Mouse (Mus musculus) forebrain, postnatal 0 days (tissue): Measurements from ENCODE around the gene Cfap43. TPM values are rescaled to one million over a fixed set of nuclear protein-coding genes. Genes with fewer than 3 reads are reported as not detected.

Source experiments
- ATAC-seq: fragments of 200-750 bp; cut with Nextera tagmentation; 2 replicates; pipeline ENCODE4 v1.8.0; 2017; ENCODE audit warnings: mild to moderate bottlenecking, moderate library complexity
- DNase-seq: peaks from one replicate; pipeline ENCODE4 v3.0.0-alpha.2; 2015
- H3K27ac ChIP-seq: fragments of 300-500 bp; sonication (generic); 2 replicates; pipeline ENCODE4 v1.5.1; 2014; ENCODE audit warnings: low read depth, mild to moderate bottlenecking, antibody characterized with exemption, low read length, moderate library complexity, mixed read lengths
- H3K27me3 ChIP-seq: fragments of 300-500 bp; sonication (generic); 2 replicates; pipeline ENCODE4 v1.6.1; 2014; ENCODE audit warnings: mild to moderate bottlenecking, low read length, mixed read lengths; ENCODE audit not compliant: insufficient read depth
- H3K36me3 ChIP-seq: fragments of 300-500 bp; sonication (generic); 2 replicates; pipeline ENCODE4 v1.6.1; 2014; ENCODE audit warnings: mild to moderate bottlenecking, moderate library complexity; ENCODE audit not compliant: insufficient read depth
- H3K4me1 ChIP-seq: fragments of 300-500 bp; sonication (generic); 2 replicates; pipeline ENCODE4 v1.6.1; 2014; ENCODE audit warnings: antibody characterized with exemption; ENCODE audit not compliant: insufficient read depth
- H3K4me2 ChIP-seq: fragments of 300-500 bp; sonication (generic); 2 replicates; pipeline ENCODE4 v1.6.1; 2014; ENCODE audit warnings: low read depth, mild to moderate bottlenecking, moderate library complexity
- H3K4me3 ChIP-seq: fragments of 300-500 bp; sonication (generic); 2 replicates; pipeline ENCODE4 v1.5.1; 2014; ENCODE audit warnings: low read depth, low read length, mixed read lengths
- H3K9ac ChIP-seq: fragments of 300-500 bp; sonication (generic); 2 replicates; pipeline ENCODE4 v1.6.1; 2014; ENCODE audit warnings: mild to moderate bottlenecking
- H3K9me3 ChIP-seq: fragments of 300-500 bp; sonication (generic); 2 replicates; pipeline ENCODE4 v1.6.1; 2016; ENCODE audit warnings: low read length
- CTCF ChIP-seq: sonication (generic); IDR thresholded peaks from 2 replicates; pipeline ENCODE4 v1.5.1; 2016; ENCODE audit warnings: antibody characterized with exemption, control low read depth, low read depth
- WGBS: fragments of 180-500 bp; shearing (Covaris S2); extraction: QIAGEN DNeasy Blood & Tissue Kit; methylation state at CpG from one replicate; pipeline ENCODE4 v1.1.7; 2014; 5-methylcytosine and 5-hydroxymethylcytosine counted together
- polyA plus RNA-seq: library from polyadenylated mRNA; unstranded; fragments of >200 nt; fragmentation: Nextera tagmentation; extraction: Ambion mirVana; gene quantifications from 2 replicates; pipeline ENCODE4 v1.2.1, GENCODE M21; 2015
- total RNA-seq: library from RNA; depleted of rRNA; stranded (reverse); fragments of >200 nt; gene quantifications from 2 replicates; pipeline ENCODE4 v1.2.3, GENCODE M21; 2014

The Cfap43 gene
- total and polyA plus RNA-seq, 2 experiments from 2014 or later, result 1.8 to 2.3 TPM

- H3K9me3 ChIP-seq, result no peaks in the 10 kb centered on the region
- H3K36me3 ChIP-seq, result no peaks in the 10 kb centered on the region
- WGBS, result 44% methylated on average over 7 of the region's 7 CpGs
- H3K27me3 ChIP-seq, result no peaks in the 10 kb centered on the region
- peak; percentile 85 for TF ChIP-seq CTCF
- H3K4me2 ChIP-seq, result no peak overlapping the region
- ATAC-seq (peak; percentile 81), DNase-seq (peak; percentile 69)
- no peaks in the 10 kb centered on the region for H3K4me1 ChIP-seq
- H3K9ac ChIP-seq, result no peak overlapping the region
- H3K4me3 ChIP-seq, result no peak overlapping the region
- no peak overlapping the region for H3K27ac ChIP-seq
Observed at GRCm38 (mm10) chr19:47931982-47932638, 13.0 kb upstream of the Cfap43 start.

- Histone ChIP-seq H3K9me3 (no peaks in the 10 kb centered on the region), H3K27me3 (no peaks in the 10 kb centered on the region), H3K4me2 (no peak overlapping the region), H3K36me3 (no peaks in the 10 kb centered on the region), H3K9ac (no peak overlapping the region), H3K4me1 (no peaks in the 10 kb centered on the region), H3K4me3 (no peak overlapping the region), H3K27ac (no peak overlapping the region)
- 93% methylated on average over 4 of the region's 4 CpGs for WGBS
- no peak for DNase-seq
- ATAC-seq, result no peak
- TF ChIP-seq CTCF, result no peak
Observed at GRCm38 (mm10) chr19:47929043-47929442, 10.0 kb upstream of the Cfap43 start.

- H3K36me3 ChIP-seq, result no peaks in the 10 kb centered on the region
- no peak overlapping the region for H3K27ac ChIP-seq
- WGBS, result 93% methylated on average over 2 of the region's 2 CpGs
- no peak for TF ChIP-seq CTCF
- ATAC-seq (no peak), DNase-seq (no peak)
- H3K27me3 ChIP-seq, result no peaks in the 10 kb centered on the region
- H3K4me1 ChIP-seq, result no peaks in the 10 kb centered on the region
- no peaks in the 10 kb centered on the region for H3K9me3 ChIP-seq
- H3K9ac ChIP-seq, result no peak overlapping the region
- no peak overlapping the region for H3K4me2 ChIP-seq
- no peak overlapping the region for H3K4me3 ChIP-seq
Observed at GRCm38 (mm10) chr19:47927032-47927431, 7.9 kb upstream of the Cfap43 start.

GRCm38 (mm10) chr19:47925819-47926218 is 6.7 kb upstream of the Cfap43 start:
- WGBS, result 85% methylated on average over 7 of the region's 7 CpGs

GRCm38 (mm10) chr19:47919966-47920375 is 884 bp upstream of the Cfap43 start:
- H3K4me3 ChIP-seq, result peak overlapping the region; percentile 82
- peak; percentile 2; the same call in 1 of the 2 replicates for ATAC-seq
- H3K4me1 ChIP-seq, result peaks cover 13% of the 10 kb centered on the region; the same call in 1 of the 2 replicates
- no peaks in the 10 kb centered on the region for H3K9me3 ChIP-seq
- WGBS, result 2% methylated on average over 8 of the region's 8 CpGs
- no peak for DNase-seq
- peak overlapping the region; percentile 62; the same call in 1 of the 2 replicates for H3K9ac ChIP-seq
- no peaks in the 10 kb centered on the region for H3K36me3 ChIP-seq
- 0 out of 2 replicates have a peak overlapping the region, but pooled peaks have one; percentile 16 for H3K27ac ChIP-seq
- TF ChIP-seq CTCF, result no peak
- peak overlapping the region; percentile 96 for H3K4me2 ChIP-seq
- no peaks in the 10 kb centered on the region for H3K27me3 ChIP-seq

More at GRCm38 (mm10) chr19:47925819-47926218, 6.7 kb upstream of the Cfap43 start:
- TF ChIP-seq CTCF, result no peak
- H3K9me3 ChIP-seq, result no peaks in the 10 kb centered on the region
- no peaks in the 10 kb centered on the region for H3K36me3 ChIP-seq
- H3K27me3 ChIP-seq, result no peaks in the 10 kb centered on the region
- H3K4me2 ChIP-seq, result no peak overlapping the region
- H3K4me3 ChIP-seq, result no peak overlapping the region
- H3K27ac ChIP-seq, result no peak overlapping the region
- ATAC-seq (no peak), DNase-seq (no peak)
- H3K4me1 ChIP-seq, result no peaks in the 10 kb centered on the region
- H3K9ac ChIP-seq, result no peak overlapping the region

GRCm38 (mm10) chr19:47918455-47919101 is 509 bp downstream of the Cfap43 start:
- Histone ChIP-seq H3K9me3 (no peaks in the 10 kb centered on the region), H3K27ac (peak overlapping the region; percentile 69; the same call in 1 of the 2 replicates), H3K36me3 (no peaks in the 10 kb centered on the region), H3K9ac (peak overlapping the region; percentile 62), H3K4me2 (peak overlapping the region; percentile 96), H3K27me3 (no peaks in the 10 kb centered on the region), H3K4me1 (peaks cover 13% of the 10 kb centered on the region; the same call in 1 of the 2 replicates), H3K4me3 (peak overlapping the region; percentile 82)
- 1% methylated on average over 29 of the region's 29 CpGs for WGBS
- peak; percentile 44 for ATAC-seq
- DNase-seq, result no peak
- TF ChIP-seq CTCF, result no peak

- no peak for TF ChIP-seq CTCF
- peaks cover 13% of the 10 kb centered on the region; the same call in 1 of the 2 replicates for H3K4me1 ChIP-seq
- no peak overlapping the region for H3K27ac ChIP-seq
- ATAC-seq (no peak), DNase-seq (no peak)
- H3K9ac ChIP-seq, result peak overlapping the region; percentile 62; the same call in 1 of the 2 replicates
- H3K36me3 ChIP-seq, result no peaks in the 10 kb centered on the region
- H3K4me3 ChIP-seq, result peak overlapping the region; percentile 82
- no peaks in the 10 kb centered on the region for H3K27me3 ChIP-seq
- WGBS, result 11% methylated on average over 9 of the region's 9 CpGs
- H3K4me2 ChIP-seq, result peak overlapping the region; percentile 96
- H3K9me3 ChIP-seq, result no peaks in the 10 kb centered on the region
Observed at GRCm38 (mm10) chr19:47918016-47918415, 1.1 kb downstream of the Cfap43 start.
